Mouse (Mus musculus) monocyte, adult 2 months (primary cell): Measurements from ENCODE around the gene Gm20388.

Source experiments
- DNase-seq, 2 experiments: peaks; one replicate each; pipeline ENCODE4 v3.0.0; 2022; ENCODE audit warnings: low spot score in 2 of 2, low read depth in 1 of 2

Gene Gm20388

GRCm38 (mm10) chr8:122344219-122344618 is 2433.6 kb downstream of the Gm20388 start:
- no peak for DNase-seq

GRCm38 (mm10) chr8:122345181-122346095 is 2434.8 kb downstream of the Gm20388 start:
- DNase-seq, result no peak

DNA sequence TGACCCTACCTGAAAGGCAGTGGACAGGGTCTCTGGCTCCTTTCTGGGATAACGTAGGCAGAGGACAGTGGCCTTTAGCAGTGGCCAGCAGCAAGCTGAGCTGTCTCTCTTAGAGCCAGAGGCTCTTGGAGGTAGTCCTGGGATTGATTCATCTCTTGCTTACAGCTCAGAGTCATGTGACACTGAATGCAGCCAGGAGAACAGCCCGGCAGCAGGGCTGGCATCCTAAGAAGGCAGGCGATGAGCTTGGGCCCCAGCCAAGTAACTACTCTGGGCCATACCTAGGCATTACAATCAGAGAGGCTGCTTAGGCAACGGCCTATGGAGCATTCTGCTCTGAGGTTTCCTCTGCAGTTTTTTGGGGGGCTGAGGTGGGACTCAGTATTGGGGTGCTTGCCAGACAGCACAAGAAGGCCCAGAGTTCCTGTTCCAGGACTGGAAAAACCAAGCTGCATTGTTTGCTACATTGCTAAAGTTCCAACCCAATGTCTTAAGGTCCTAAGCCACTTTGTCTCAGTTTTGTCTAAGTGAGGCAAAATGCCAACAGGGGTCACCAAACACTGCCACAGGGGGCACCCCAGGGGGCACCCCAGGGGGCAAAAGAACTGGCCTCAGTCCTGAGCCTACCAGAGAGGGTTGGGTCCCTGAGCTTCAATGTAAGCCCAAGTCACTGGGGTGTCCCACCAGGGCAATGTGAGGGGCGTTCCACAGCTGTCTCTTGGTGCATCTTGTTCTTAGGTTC is 2437.3 kb downstream of the Gm20388 start:
- DNase-seq, result no peak

- DNase-seq, result no peak
These were observed 2439.0 kb downstream of the Gm20388 start for GRCm38 (mm10) chr8:122349357-122350297.

GRCm38 (mm10) chr8:122350309-122351089 is 2439.9 kb downstream of the Gm20388 start:
- no peak for DNase-seq

GRCm38 (mm10) chr8:122354157-122354556 is 2443.5 kb downstream of the Gm20388 start:
- DNase-seq, result no peak

DNA sequence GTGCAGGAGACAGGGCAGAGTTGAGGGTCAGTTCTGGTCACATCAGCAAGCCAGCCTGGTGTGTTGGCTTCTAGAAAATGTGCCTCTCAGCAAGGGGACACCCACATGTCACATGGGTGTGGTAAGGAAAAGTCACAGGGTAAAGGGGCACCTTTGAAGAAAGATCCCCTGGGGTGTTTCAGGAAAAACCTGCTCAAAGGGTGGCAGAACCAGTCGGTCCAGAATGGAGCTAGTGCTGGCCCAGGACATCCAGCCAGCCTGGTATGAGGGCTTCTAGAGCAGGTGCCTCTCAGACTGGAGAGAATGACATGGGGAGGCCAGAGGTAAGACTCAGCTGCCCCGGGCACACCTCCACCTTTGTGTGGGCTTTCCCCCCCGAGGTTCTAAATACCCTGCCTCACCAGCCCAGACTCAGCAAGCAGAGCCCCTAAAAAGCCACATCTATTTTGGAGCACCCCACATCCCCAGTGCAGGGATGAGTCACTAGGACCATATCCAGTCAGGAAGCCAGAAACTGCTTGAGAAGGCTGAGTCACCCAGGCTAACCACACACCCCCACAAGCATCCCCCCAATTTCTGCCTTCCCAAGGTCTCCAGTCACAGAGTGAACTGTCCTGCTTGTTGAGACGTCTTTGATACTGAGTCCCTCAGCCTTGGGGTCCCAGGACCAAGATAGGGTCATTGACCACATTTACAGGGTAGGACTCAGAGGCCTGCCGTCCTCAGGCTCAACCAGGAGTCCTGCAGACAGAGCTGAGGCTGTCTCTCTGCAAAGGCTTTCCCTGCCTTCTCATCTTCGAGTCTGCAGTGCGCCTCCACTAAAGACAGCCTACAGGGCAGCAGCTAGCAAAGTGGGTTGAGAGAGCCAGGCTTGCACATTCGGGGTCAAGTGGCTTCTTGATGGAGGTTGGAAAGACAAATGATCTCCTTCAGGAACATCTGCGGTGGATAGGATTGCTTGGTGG is 2445.3 kb downstream of the Gm20388 start:
- DNase-seq, result no peak

DNA sequence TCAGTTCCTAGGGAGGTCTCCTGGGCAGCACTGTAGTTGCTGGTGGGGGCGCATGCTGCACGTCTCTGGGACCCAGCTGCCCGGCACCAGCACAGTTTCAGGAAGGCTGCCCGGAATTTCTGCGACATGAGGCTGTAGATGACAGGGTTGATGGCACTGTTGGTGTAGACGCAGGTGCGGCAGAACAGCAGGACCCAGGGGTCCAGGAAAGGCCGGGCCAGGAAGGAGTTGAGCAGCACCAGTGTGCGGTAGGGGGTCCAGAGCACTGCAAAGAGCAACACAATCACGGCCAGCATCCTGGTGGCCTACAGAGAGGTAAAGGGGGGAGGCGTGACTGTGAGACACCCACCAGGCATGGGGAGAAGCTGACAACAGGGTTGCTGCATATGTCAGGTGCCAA is 2446.6 kb downstream of the Gm20388 start:
- no peak for DNase-seq

- no peak for DNase-seq
These were observed 2447.0 kb downstream of the Gm20388 start for GRCm38 (mm10) chr8:122357641-122358040.

- no peak for DNase-seq
These were observed 2448.6 kb downstream of the Gm20388 start for GRCm38 (mm10) chr8:122359111-122359775.

GRCm38 (mm10) chr8:122360696-122361416 is 2450.2 kb downstream of the Gm20388 start, which contains the start of gene Trhr2:
Gene Trhr2 (minus strand): TSS chr8:122360746.
- no peak for DNase-seq

DNA sequence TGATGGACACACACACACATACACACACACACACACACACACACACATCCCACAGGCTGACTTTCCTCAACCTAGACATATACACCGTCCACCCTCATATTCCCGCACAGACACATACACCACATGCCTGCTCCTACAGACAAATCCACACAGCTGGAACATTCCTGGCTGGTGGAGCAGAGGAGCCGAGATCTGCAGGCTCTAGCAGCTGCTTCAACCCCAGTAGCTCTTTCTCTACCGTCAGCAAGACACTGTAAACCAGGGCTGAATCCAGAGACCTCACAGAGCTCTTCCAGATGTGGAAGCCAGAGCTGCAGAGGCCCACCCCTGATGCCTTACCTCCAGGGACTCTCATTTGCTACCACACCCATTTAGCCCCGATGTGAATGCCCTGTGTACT is 2451.6 kb downstream of the Gm20388 start:
- no peak for DNase-seq

- no peak for DNase-seq
These were observed 2452.3 kb downstream of the Gm20388 start for GRCm38 (mm10) chr8:122362967-122363366.

GRCm38 (mm10) chr8:122368494-122368893 is 2457.9 kb downstream of the Gm20388 start:
- DNase-seq, result no peak

GRCm38 (mm10) chr8:122369665-122370064 is 2459.0 kb downstream of the Gm20388 start:
- DNase-seq, result peak in 1 of 2 experiments; percentile 18

GRCm38 (mm10) chr8:122371706-122372105 is 2461.1 kb downstream of the Gm20388 start:
- DNase-seq, result no peak

GRCm38 (mm10) chr8:122375320-122375719 is 2464.7 kb downstream of the Gm20388 start:
- DNase-seq, result no peak
